Mouse (Mus musculus) spleen, adult 18-20 months (tissue): Measurements from ENCODE around the gene Sigirr.

Experiments
- DNase-seq, 2 experiments: peaks; one replicate each; pipeline ENCODE4 v3.0.0; 2022; ENCODE audit warnings: mixed read lengths in 2 of 2

Sigirr gene

GRCm38 (mm10) chr7:141096649-141097056 lies 3.7 kb downstream of the Sigirr start:
- peak; percentile 88 to 89 for DNase-seq

DNA sequence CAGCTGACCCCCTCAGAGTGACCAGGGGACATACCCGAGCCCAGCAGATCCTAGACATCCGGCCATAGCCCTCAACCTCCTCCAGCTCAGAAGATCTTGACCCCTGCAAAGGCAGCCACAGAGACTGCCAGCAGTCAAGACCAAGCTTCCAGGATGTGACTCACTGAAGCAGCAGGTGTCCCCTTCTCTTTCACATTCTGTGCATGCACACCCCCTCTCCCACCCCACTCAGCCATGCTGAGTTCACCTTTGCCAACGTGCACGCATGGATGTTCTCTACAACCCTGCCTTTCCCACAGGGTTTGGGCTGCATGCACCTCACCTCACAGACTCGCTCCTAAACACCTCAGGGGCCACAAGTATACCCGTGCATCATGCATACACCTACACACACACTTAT lies 4.4 kb downstream of the Sigirr start:
- no peak for DNase-seq

DNA sequence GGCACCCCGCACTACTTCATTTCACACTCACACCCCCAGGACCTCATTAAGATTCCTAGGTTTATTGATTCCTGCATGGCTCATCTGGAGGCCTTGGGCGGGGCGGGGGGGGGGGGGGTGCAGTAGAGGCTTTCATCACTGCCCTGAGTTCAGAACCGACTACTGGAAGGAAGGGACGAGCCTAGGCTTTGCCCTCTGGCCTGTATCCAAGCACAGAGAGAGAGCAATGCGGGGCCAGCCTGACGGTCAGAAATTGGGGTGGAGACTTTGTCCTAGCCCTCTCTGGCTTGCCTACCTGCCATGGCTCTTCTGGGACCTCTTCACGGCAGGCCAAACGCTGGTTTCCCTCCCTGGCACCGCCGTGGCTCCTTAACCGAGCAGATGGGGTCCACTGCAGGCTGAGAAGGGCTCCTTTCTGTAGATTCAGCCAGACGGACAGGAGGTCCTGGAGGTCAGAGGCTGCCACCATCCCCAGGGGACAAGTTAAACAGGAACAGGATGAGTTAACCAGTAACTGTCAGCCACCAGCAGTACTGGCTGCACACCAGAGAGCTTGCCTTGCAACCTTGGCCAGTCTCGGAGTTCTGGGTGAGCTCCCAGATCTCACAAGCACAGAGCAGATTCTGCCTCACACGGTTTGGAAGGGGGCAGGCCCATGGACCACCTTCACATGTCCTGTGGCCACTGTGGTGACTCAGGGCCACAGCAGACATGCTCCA lies 5.7 kb downstream of the Sigirr start:
- DNase-seq: no peak

DNA sequence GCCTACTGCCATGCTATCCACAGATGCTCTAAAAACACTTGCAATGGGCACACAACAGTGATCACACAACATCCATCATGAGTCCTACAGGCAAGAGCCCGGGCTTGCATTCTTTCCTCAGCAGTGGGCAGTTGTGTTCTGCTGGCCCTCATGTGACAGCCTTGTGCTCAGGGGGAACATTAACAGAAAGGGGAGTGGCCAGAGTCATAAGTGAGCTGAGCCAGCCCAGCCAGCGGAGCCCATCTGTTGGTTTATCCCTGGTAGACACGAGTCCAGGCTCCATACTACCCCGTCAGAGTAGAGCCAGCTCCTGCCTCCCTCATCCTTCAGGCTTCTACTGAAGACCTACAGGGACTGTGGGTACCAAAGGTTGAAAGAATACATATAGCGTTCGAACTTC lies 6.4 kb downstream of the Sigirr start:
- DNase-seq: no peak

DNA sequence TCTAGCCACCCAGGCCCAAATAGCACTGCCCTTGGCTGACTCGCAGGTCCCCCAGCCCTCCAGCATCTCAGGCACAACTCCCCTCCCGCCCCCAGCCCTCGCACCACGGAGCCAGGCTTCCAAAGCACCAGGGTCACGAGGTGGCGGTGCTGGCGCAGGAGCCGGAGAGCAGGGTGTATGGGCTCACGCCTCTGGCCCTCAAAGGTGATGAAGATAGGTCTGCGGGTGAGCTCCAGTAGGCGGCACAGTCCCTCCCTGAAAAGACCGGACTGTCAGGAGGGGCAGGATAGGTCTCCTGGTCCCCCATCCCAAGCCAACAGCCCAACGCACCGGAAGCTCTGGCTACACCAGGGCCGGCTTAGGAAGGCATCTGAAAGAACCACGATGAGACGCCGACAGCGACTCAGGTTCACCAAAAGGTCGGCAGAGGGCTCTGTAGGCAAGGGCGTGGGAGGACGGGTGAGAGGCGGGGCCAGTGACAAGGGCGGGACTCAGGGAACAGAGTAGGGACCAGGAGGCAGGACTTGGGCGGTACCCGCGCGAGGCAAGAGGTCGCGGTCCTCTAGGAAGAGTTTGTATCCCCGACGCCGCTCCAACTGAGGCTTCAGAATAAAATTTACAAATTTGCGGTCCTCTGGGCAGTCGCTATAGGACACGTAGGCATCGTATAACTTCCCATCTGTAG lies 8.2 kb downstream of the Sigirr start:
- DNase-seq: peak; percentile 79 to 82

DNA sequence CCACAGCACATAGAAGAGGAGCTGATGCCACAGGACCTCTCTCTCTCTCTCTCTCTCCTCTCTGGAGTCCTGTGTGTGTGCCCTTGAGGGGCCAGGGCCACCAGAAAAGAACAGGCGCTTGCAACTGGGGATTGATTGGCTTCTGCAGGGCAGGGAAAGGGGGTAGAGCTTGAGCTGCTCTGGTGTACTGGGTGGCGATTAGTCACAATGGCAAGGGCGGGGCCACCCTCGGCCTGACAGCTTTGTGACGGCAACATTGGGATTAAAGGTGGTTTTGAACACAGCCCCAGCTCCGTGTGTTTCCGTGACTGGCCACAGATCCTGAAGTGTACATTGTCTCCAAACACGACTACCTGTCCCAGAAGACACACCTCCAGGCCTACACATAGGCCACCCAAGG lies 10.1 kb downstream of the Sigirr start:
- no peak for DNase-seq

- peak in 1 of 2 experiments; percentile 39 for DNase-seq
Observed at GRCm38 (mm10) chr7:141088473-141088872, 11.9 kb downstream of the Sigirr start.

DNA sequence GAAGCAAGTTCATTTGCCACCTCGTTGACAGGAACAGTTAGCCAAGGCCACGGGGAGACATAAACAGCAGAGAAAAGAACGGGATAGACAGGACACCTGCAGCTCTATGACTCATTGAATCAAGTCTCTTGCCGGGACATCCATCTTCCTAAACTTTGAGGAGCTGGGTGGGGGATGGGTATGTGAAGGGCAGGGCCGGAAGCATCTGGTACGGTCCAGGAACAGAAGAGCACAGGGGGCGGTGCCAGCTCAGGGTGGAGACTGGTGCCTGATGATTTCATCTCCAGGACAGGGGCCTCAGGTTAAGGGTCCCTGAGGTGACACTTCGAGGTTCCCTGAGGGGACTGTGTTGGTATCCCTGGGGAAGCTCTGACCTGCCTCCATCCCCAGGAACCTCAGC lies 12.5 kb downstream of the Sigirr start:
- DNase-seq: peak in 1 of 2 experiments; percentile 55

DNA sequence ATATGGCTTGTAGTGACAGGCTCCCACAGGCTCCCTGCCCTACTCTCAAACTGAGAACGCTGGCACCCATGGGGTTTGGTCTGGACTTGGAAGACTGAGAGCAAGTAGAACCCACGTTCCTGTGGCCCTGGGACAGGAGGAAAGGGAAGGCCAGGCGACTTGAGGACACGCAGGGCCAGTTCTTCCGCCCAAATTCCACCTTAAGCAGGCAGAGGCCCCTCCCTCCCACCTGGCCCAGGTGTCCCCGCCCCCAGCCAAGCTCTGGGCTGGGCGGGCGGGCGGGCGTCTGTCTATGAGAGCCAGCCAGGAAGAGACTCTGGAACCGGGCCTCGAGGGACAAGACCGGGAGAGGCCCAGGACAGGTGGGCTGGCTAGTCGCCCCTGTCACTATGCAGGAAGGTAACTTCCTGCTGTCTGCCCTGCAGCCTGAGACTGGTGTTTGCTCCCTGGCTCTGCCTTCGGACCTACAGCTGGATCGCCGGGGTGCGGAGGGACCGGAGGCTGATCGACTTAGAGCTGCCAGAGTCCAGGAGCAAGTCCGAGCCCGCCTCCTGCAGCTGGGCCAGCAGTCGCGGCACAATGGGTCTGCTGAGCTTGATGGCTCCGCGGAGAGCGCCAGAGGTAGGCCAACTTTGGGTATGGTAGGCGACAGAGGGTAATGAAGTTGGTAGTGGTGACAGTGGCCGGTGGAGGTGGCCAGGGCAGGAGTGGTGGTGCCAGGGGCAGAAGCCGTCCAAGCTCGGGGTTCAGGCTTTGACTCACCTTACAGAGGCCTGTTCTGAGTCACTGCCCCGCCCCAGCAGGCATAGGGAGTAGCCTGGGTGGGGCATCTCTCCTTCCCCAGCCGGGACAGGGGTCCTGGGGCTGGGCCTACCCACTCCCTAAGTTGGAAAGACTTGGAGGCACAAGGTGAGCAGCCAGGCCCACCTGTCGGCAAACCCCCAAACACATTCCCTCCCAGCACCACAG lies 20.6 kb downstream of the Sigirr start:
- no peak for DNase-seq

DNA sequence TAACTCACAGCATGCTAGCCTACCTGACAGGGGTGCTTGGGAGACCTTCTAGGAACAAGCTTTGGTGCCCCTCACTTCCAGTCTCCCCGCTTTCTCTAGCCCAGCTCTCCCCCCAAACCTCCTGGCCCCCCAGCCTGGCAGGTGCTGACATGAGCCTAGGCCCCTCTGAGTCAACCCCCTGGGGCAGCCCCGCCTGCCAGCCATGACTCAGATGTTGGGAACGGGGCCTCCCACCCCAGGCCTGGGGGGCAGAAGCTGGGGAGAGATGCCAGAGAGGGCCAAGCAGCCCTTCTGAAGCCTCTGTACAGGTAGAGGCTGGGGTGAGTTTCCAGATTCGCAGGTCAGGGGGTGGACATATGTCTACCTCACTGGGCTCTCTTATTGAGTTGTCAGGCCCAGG lies 21.5 kb downstream of the Sigirr start:
- no peak for DNase-seq

DNA sequence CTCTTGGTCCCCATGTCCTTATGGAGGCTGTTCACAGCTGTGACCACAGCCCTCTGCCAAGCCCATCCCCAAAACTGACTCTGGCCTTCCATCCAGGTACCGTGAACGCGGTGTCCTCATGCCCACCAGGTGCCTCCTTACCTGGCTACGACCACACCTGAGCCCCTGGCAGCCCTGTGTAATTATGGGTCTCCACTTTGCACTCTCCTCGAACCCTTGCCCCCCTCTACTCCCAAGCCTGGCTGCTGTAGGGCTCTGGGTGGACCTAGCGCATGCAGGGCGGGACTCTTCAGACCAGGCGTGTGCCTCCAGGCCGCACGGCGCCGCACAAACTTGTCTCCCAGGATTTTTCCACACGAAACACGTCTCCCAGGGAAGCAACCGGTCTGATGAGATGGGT lies 22.5 kb downstream of the Sigirr start, which contains the start of gene Pkp3:
Gene Pkp3, plus strand, starts transcription at position 378 of the 400 bp plus-strand sequence.
- no peak for DNase-seq

DNA sequence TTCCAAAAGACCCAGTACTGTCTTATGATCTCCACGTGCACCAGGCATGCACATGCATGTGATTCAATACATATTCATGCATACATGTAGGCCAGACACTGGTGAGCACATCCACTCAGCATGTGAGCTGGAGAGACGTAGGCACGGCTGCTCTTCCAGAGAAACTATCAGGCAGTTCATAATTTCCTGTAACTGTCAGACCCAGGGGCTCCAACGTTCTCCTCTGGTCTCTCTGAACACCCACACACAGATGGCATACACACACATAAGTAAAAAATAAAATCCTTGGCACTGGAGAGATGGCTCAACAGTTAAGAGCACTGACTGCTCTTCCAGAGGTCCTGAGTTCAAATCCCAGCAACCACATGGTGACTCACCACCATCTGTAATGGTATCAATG lies 26.6 kb downstream of the Sigirr start:
- DNase-seq: no peak

DNA sequence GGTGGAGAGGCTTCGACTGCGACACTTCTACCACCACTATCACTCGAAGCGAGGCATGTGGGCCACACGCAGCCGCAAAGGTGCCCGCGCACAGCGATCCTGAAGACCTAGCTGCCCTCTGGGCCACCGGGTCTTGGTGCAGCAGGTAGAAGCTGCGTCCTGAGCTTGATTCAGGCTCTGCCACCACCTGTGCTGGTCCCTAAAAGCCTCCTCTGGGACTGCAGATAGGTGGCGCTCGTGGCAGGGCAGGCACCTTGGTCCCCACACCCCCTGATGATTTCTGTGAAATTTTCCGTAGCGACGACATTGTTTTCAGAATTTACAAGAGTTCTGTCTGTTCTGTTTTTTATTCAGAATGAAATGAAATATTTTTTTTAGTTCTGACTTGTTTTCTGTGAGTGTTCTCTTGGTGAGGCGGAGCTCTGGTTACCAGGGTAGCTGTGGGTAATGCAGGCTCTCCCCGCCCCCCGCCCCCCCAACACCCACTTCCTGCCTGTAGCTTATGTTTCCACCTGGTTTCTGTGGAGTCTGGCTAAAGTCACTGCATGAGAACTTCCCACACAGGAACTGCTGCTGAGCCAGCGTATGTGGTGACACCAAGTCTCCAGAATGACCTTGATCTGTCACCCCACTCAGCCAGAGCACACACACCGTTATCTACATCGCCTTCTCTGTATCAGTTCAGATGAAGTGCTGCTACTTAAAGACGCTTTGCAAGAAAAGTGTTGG lies 28.2 kb downstream of the Sigirr start:
- DNase-seq: peak; percentile 47 to 66

DNA sequence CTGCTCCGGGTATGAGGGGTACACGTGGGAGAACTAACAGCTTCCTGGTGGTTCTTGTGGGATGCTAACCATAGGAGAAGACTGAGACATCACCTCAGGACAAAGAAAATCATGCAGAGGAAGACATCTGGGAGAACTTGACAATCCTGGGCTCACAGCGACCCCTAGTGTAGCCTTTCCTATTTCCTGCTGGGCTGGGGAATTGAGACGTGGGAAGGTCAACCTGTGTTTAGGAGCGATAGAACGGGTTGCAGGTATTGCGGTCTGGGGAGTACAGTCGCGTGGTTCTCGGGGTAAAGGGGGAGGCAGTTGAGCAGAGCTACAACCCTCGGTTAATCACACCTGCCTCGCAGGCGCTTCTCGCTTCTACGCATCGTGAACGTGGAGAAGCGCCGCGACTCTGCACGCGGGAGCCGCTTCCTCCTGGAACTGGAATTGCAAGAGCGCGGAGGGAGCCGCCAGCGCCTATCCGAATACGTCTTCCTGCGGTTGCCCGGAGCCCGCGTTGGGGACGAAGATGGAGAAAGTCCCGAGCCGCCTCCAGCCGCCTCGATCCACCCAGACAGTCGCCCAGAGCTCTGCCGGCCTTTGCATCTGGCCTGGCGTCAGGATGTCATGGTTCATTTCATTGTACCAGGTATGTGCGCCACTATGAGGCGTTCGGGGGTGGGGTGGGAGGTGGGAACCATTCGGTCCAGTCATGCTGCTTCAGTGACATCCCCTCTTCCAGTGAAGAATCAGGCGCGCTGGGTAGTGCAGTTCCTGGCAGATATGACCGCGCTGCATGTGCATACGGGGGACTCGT lies 30.1 kb downstream of the Sigirr start:
- peak; percentile 21 to 69 for DNase-seq

- DNase-seq: no peak
Observed at GRCm38 (mm10) chr7:141068351-141068750, 32.0 kb downstream of the Sigirr start.

- no peak for DNase-seq
Observed at GRCm38 (mm10) chr7:141064576-141064975, 35.8 kb downstream of the Sigirr start.

- DNase-seq: no peak
Observed at GRCm38 (mm10) chr7:141064175-141064574, 36.2 kb downstream of the Sigirr start.

- no peak for DNase-seq
Observed at GRCm38 (mm10) chr7:141063353-141063752, 37.0 kb downstream of the Sigirr start.

DNA sequence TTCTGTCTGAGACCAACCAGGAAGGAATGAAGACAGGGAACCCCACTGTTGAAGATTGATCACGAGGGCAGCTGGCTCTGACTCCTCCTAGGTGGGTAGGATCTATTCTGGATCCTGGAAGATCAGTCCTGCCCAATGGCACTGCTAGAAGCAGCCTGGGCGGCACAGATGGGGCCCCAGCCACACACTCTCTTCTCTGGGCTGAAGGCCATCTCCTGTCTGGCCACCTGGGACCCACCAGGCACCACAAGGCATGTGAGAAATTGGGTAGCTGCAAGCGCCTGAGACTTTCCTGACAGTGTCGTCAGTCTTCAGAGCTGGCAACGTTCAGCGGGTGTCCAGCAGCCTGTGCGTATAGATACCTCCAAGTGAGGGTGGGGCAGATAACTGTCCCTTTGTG lies 37.8 kb downstream of the Sigirr start:
- no peak for DNase-seq

DNA sequence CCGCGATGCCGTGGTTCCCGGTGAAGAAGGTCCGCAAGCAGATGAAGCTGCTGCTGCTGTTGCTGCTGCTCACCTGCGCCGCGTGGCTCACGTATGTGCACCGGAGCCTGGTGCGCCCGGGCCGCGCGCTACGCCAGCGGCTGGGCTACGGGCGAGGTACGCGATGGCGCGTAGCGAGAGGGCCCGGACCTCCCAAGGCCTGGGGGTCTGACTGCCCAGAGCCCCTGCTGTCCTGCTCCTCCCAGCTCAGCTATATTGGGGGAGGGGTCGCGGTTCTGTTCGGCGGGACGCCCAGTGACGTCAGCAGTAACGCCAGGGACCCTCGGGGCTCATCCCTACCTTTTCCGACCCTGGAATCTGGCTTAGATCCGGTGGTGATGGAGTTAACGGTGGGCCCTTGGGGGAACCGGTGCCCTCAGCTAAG lies 39.1 kb downstream of the Sigirr start:
- no peak for DNase-seq

GRCm38 (mm10) chr7:141060426-141061242 lies 39.7 kb downstream of the Sigirr start, which contains the start of gene B4galnt4:
B4galnt4 (plus strand) TSS chr7:141061104.
- peak in 1 of 2 experiments; percentile 29 for DNase-seq
